Mouse (Mus musculus) heart, postnatal 0 days (tissue): Measurements from ENCODE around the gene Mlycd.

Source experiments
- CTCF ChIP-seq: IDR thresholded peaks from 2 replicates; pipeline ENCODE4 v1.5.1; 2016; ENCODE audit warnings: antibody characterized with exemption, control low read depth, low read depth
- EP300 ChIP-seq: IDR thresholded peaks from 2 replicates; pipeline ENCODE4 v1.6.1; 2016; ENCODE audit warnings: antibody characterized with exemption, low read depth

GRCm38 (mm10) chr8:119438876-119439275 is 44.2 kb downstream of the Mlycd start:
- TF ChIP-seq CTCF (no peak), EP300 (no peak)
